Mouse (Mus musculus): ENCODE measurements around the gene March1.

DNA sequence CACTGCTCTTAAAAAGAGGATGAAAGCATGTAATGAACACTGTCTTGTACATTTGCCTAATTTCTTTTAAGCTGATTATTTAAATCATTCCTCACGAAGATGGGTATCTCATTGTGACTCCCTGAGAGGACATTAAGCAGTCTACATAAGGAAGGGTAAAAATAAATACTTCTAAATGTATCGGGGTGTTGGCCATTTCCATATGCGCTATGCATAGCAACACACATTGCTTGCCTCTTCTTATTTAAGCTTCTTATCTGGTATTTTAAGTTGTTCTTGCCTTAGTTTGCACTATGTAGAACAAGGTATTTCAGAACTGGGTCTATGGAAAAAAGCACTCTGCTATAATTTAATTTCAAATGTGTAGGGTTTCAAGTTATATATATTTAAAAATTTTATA, 416.7 kb downstream of the March1 start:
- TF ChIP-seq GATA1 (IDR thresholded peaks at IDR 0.05; ENCODE audit: borderline replicate concordance, low read length): no peak
- no peak for TF ChIP-seq FLI1 (IDR thresholded peaks at IDR 0.05; ENCODE audit: low read length)

All from megakaryocyte, embryonic 14.5 days (primary cell).